Mouse (Mus musculus) lung, embryonic 14.5 days (tissue): ENCODE results near the gene Cstad. TPM values are rescaled to one million over a fixed set of nuclear protein-coding genes. Genes with fewer than 3 reads are reported as not detected.
A peak's percentile ranks its signal among the peaks of the same experiment; 100 is the strongest.

Experiments used
- ATAC-seq: fragments of 200-750 bp; cut with Nextera tagmentation; 2 replicates; pipeline ENCODE4 v1.8.0; 2017; ENCODE audit warnings: mild to moderate bottlenecking, moderate TSS enrichment, moderate library complexity; ENCODE audit not compliant: insufficient read depth
- DNase-seq: peaks from one replicate; pipeline ENCODE4 v3.0.0-alpha.2; 2015
- H3K27ac ChIP-seq: fragments of 300-500 bp; sonication (generic); 2 replicates; pipeline ENCODE4 v1.5.1; 2014; ENCODE audit warnings: low read depth, mild to moderate bottlenecking, moderate library complexity
- H3K27me3 ChIP-seq: fragments of 300-500 bp; sonication (generic); 2 replicates; pipeline ENCODE4 v1.6.1; 2014; ENCODE audit warnings: low read length, control low read depth; ENCODE audit not compliant: insufficient read depth
- H3K36me3 ChIP-seq: fragments of 300-500 bp; sonication (generic); 2 replicates; pipeline ENCODE4 v1.6.1; 2014; ENCODE audit warnings: control low read depth; ENCODE audit not compliant: insufficient read depth
- H3K4me1 ChIP-seq: fragments of 300-500 bp; sonication (generic); 2 replicates; pipeline ENCODE4 v1.6.1; 2014; ENCODE audit warnings: antibody characterized with exemption, control low read depth; ENCODE audit not compliant: insufficient read depth
- H3K4me2 ChIP-seq: fragments of 300-500 bp; sonication (generic); 2 replicates; pipeline ENCODE4 v1.6.1; 2014; ENCODE audit warnings: mild to moderate bottlenecking
- H3K4me3 ChIP-seq: fragments of 300-500 bp; sonication (generic); 2 replicates; pipeline ENCODE4 v1.5.1; 2014; ENCODE audit warnings: low read depth, low read length
- H3K9ac ChIP-seq: fragments of 300-500 bp; sonication (generic); 2 replicates; pipeline ENCODE4 v1.6.1; 2014
- H3K9me3 ChIP-seq: fragments of 300-500 bp; sonication (generic); 2 replicates; pipeline ENCODE4 v1.6.1; 2016; ENCODE audit warnings: low read depth, low read length, control low read depth
- CTCF ChIP-seq: IDR thresholded peaks from 2 replicates; pipeline ENCODE4 v1.5.1; 2016; ENCODE audit warnings: antibody characterized with exemption, low read depth
- WGBS: fragments of 180-500 bp; shearing (Covaris S2); extraction: QIAGEN DNeasy Blood & Tissue Kit; methylation state at CpG from one replicate; pipeline ENCODE4 v1.1.7; 2014; 5-methylcytosine and 5-hydroxymethylcytosine counted together
- polyA plus RNA-seq: library from polyadenylated mRNA; unstranded; fragments of >200 nt; fragmentation: Nextera tagmentation; extraction: Ambion mirVana; gene quantifications from 2 replicates; pipeline ENCODE4 v1.2.1, GENCODE M21; 2014

Gene Cstad
- polyA plus RNA-seq, 1 experiment from 2014 or later = 1.5 TPM

DNA sequence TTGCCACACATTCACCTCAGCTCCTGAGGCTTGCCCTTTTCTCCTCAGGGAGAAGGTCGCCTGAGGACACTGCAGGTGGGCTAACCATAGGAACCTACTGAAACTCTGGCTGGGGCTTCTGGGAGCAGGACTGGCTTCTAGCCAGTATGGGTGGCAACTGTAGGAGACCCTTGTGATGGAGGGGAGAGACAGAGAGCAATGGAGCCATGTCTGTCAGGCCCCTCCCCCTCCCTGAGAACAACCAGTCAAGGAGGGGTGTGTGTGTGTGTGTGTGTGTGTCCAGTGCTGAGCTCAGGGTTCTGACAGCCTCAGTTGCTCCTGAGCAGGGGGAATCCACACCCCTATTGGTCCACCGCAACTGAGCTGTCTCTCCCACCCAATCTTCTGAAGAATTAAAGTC lies 7.2 kb upstream of the Cstad start:
- Histone ChIP-seq H3K27me3 (no peaks in the 10 kb centered on the region), H3K4me3 (no peak overlapping the region), H3K27ac (no peak overlapping the region), H3K4me2 (no peak overlapping the region), H3K9me3 (no peaks in the 10 kb centered on the region), H3K9ac (no peak overlapping the region), H3K4me1 (peaks cover 12% of the 10 kb centered on the region), H3K36me3 (no peaks in the 10 kb centered on the region)
- DNase-seq (no peak), ATAC-seq (no peak)
- TF ChIP-seq CTCF = no peak
- 63% methylated on average over 2 of the region's 2 CpGs for WGBS

DNA sequence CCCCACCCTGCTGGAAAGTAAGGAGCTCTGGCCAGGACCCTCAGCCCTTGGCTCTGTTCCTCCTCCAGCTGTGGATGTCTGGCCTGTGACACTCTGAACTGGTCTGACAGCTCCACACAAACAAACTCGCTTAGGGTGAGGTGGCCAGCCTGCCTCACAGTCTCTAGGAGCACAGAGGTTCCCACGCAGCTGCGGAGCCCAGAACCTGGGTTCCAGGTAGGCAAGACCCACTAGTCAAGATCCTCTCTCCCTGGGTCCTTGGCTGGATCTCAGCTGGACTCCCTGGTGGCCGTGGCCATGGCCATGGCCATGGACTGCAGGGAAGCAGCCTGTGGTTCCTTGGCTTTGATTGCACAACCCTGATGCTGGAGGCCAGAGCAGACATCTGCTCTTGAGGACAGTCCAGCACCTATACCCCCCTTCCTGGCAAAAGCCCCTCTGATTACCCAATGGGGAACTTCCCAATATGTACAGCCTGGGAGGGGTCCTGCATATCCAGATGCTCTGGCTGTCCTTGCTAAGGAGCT lies 5.8 kb upstream of the Cstad start:
- Histone ChIP-seq H3K36me3 (no peaks in the 10 kb centered on the region), H3K4me1 (peaks cover 21% of the 10 kb centered on the region), H3K4me3 (no peak overlapping the region), H3K4me2 (peak overlapping the region; percentile 18; the same call in 1 of the 2 replicates), H3K27me3 (no peaks in the 10 kb centered on the region), H3K27ac (peak overlapping the region; percentile 59; the same call in 1 of the 2 replicates), H3K9me3 (no peaks in the 10 kb centered on the region), H3K9ac (no peak overlapping the region)
- ATAC-seq (peak; percentile 59), DNase-seq (peak; percentile 79)
- no peak for TF ChIP-seq CTCF
- WGBS = 37% methylated on average over 4 of the region's 4 CpGs

DNA sequence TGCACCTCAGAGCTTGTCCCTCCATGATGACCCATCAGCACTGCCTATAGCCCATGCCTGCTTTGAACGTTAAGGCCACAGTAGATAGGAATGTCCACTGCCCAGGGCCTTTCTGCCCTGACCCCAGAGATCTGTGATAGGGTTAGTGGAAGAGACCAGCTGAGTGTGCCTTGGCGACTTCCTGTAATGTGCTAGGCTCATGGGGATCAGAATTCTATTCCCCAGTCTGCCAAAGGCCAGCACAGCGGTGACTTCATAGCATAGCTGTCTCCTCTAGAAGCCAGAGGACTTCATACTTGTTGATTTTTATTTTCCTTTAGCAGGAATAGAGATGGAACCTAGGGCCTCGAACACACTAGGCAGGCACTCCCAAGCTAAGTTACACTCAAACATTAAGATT lies 5.1 kb upstream of the Cstad start:
- Histone ChIP-seq H3K4me3 (no peak overlapping the region), H3K9ac (no peak overlapping the region), H3K27ac (peak overlapping the region; percentile 59; the same call in 1 of the 2 replicates), H3K27me3 (no peaks in the 10 kb centered on the region), H3K4me1 (peaks cover 26% of the 10 kb centered on the region), H3K4me2 (no peak overlapping the region), H3K36me3 (no peaks in the 10 kb centered on the region), H3K9me3 (no peaks in the 10 kb centered on the region)
- WGBS = 66% methylated on average over 4 of the region's 4 CpGs
- DNase-seq (no peak), ATAC-seq (no peak)
- no peak for TF ChIP-seq CTCF

DNA sequence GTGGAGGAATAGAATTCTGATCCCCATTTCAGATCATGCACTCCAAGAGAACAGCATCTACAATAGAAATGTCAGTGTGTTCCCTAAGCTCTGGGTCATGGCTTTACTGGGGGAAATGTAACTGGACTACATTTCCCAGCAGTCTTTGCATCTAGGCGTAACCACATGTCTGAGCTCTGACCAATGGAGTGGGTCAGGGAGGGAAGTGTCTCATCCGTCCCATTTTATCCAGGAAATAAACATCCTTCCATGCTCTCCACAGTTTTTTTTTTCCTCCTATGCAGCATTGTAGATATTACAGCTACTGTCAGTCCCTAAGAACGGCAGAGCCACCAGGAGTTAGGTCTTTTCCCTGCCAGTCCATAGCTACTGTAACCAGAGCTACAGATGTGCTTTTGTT lies 3.9 kb upstream of the Cstad start:
- ATAC-seq (peak; percentile 38; the same call in 1 of the 2 replicates), DNase-seq (peak; percentile 90)
- Histone ChIP-seq H3K4me1 (peaks cover 26% of the 10 kb centered on the region), H3K4me3 (no peak overlapping the region), H3K36me3 (no peaks in the 10 kb centered on the region), H3K27ac (peak overlapping the region; percentile 19; the same call in 1 of the 2 replicates), H3K4me2 (peak overlapping the region; percentile 51), H3K9ac (no peak overlapping the region), H3K9me3 (no peaks in the 10 kb centered on the region), H3K27me3 (no peaks in the 10 kb centered on the region)
- WGBS = 0% methylated on average over 3 of the region's 3 CpGs
- no peak for TF ChIP-seq CTCF

DNA sequence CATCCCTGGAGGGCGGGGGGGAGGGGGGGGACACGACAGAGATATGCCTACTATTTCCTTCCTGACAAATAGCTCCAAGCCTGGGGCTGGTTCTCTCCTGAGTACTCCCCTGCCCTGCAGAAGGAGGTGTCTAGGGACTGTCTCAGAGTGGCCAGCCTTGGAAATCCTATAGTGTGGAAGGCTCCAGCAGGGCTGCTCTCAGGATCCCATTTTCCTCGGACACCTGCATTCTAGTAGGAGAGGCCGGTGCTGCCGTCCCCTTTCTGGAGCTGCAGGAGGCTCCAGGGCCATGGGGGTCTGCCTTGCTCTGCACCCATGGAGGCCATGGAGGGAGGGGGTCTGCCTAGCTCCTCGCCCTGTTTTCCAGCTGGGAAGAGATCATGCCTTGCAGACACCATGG lies 2.4 kb upstream of the Cstad start:
- H3K4me2 ChIP-seq = no peak overlapping the region
- 65% methylated on average over 6 of the region's 6 CpGs for WGBS
- ATAC-seq (no peak), DNase-seq (no peak)
- H3K4me3 ChIP-seq = no peak overlapping the region
- TF ChIP-seq CTCF = no peak
- H3K36me3 ChIP-seq = no peaks in the 10 kb centered on the region
- no peaks in the 10 kb centered on the region for H3K27me3 ChIP-seq
- no peak overlapping the region; the same call in 1 of the 2 replicates for H3K9ac ChIP-seq
- H3K27ac ChIP-seq = no peak overlapping the region
- H3K9me3 ChIP-seq = no peaks in the 10 kb centered on the region
- peaks cover 18% of the 10 kb centered on the region for H3K4me1 ChIP-seq

DNA sequence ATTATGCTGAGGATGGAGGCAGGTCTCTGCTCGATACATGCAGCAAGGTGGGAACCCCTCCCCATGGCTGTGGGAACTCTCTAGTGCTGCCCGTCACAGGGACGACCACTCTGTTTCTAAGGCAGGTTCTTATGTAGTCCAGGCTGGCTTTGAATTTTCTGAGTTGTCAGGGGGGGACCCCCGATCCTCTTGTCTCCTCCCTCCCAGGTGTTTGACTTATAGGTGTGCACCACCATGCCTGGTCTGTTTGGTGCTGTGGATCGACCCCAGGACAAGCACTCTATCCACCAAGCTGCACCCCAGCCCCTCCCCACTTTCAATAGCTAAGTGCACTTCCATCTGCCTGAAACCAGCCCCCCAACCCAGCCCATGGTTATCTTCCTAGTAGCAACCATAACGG lies 1.9 kb upstream of the Cstad start:
- no peak for ATAC-seq
- no peak overlapping the region for H3K9ac ChIP-seq
- H3K4me3 ChIP-seq = no peak overlapping the region
- no peaks in the 10 kb centered on the region for H3K9me3 ChIP-seq
- H3K36me3 ChIP-seq = no peaks in the 10 kb centered on the region
- DNase-seq = no peak
- H3K4me1 ChIP-seq = peaks cover 17% of the 10 kb centered on the region
- H3K27me3 ChIP-seq = no peaks in the 10 kb centered on the region
- WGBS = 72% methylated on average over 6 of the region's 6 CpGs
- no peak overlapping the region for H3K27ac ChIP-seq
- TF ChIP-seq CTCF = no peak
- H3K4me2 ChIP-seq = no peak overlapping the region

DNA sequence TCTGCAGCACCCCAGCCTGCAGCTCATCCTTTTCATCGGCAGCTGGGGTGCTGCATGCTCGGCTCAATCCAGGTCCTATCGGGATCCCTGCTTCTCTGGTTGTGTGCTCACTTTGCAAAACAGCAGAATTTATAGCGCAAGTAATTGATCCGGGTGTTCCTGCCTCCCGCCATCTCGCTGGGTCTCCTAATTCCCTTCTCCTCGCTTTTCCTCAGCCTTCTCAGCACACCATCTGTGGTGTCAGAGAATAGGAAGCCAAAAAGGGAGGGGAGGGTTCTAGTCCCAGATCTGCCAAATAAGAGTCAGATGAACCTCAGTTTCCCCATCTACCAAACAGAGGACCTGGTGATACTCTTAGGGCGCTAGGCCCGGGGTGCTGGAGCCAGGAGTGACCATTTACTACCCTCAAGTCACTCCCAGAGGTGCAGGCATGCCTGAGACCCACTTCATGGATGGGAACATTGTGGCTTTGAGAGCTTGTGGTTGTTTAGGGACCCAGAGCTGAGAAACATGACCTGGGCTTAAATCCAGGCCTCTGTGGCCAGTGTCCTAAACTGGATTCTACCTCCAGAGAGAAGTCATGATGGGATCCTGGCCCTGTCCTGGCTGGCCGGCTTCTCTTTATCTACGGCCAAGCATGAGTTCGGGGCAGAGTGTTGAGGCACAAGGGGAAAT lies 1.1 kb upstream of the Cstad start:
- 65% methylated on average over 13 of the region's 13 CpGs for WGBS
- Histone ChIP-seq H3K9ac (peak overlapping the region; percentile 49), H3K4me1 (peaks cover 13% of the 10 kb centered on the region), H3K4me3 (no peak overlapping the region), H3K36me3 (no peaks in the 10 kb centered on the region), H3K4me2 (peak overlapping the region; percentile 65), H3K9me3 (no peaks in the 10 kb centered on the region), H3K27ac (peak overlapping the region; percentile 98), H3K27me3 (no peaks in the 10 kb centered on the region)
- DNase-seq (no peak), ATAC-seq (no peak)
- no peak for TF ChIP-seq CTCF
